Mouse (Mus musculus) lung, postnatal 0 days (tissue): Measurements from ENCODE around the gene Slc22a16.

ENCODE experiments used
- CTCF ChIP-seq: IDR thresholded peaks from 2 replicates; pipeline ENCODE4 v1.5.1; 2016; ENCODE audit warnings: antibody characterized with exemption, mild to moderate bottlenecking
- EP300 ChIP-seq: IDR thresholded peaks from 2 replicates; pipeline ENCODE4 v1.6.1; 2016; ENCODE audit warnings: antibody characterized with exemption, mild to moderate bottlenecking, control low read depth

- TF ChIP-seq CTCF (no peak), EP300 (no peak)
Measured at GRCm38 (mm10) chr10:40630961-40631360, 60.8 kb downstream of the Slc22a16 start.
